Mouse (Mus musculus) layer of hippocampus, postnatal 14 days (tissue): ENCODE results near the gene Ccdc39. TPM values are rescaled to one million over a fixed set of nuclear protein-coding genes. Genes with fewer than 3 reads are reported as not detected.
A peak's percentile ranks its signal among the peaks of the same experiment; 100 is the strongest.

ENCODE experiments used
- DNase-seq, 2 experiments: peaks; one replicate each; pipeline ENCODE4 v3.0.0; 2021 to 2022; ENCODE audit warnings: low spot score in 2 of 2, mixed read lengths in 1 of 2
- long read RNA-seq, 2 experiments: library from polyadenylated mRNA; stranded (forward); transcript quantifications; one replicate each; pipeline ENCODE4 v2.0.0; 2021
- total RNA-seq, 2 experiments: library from RNA; stranded (reverse); gene quantifications; 2 replicates each; pipeline ENCODE4 v1.2.3; 2021

Gene Ccdc39
- total RNA-seq: 10 to 100 TPM; 26.8 to 32.8 TPM
- long read RNA-seq, experiment 1, partial matches to known transcripts: 1 of 3 reads
- long read RNA-seq, experiment 1, other reads (novel, unspliced or antisense): 2 of 3 reads
- long read RNA-seq, experiment 2, partial matches to known transcripts: 4 of 15 reads
- long read RNA-seq, experiment 2, other reads (novel, unspliced or antisense): 6 of 15 reads

DNA sequence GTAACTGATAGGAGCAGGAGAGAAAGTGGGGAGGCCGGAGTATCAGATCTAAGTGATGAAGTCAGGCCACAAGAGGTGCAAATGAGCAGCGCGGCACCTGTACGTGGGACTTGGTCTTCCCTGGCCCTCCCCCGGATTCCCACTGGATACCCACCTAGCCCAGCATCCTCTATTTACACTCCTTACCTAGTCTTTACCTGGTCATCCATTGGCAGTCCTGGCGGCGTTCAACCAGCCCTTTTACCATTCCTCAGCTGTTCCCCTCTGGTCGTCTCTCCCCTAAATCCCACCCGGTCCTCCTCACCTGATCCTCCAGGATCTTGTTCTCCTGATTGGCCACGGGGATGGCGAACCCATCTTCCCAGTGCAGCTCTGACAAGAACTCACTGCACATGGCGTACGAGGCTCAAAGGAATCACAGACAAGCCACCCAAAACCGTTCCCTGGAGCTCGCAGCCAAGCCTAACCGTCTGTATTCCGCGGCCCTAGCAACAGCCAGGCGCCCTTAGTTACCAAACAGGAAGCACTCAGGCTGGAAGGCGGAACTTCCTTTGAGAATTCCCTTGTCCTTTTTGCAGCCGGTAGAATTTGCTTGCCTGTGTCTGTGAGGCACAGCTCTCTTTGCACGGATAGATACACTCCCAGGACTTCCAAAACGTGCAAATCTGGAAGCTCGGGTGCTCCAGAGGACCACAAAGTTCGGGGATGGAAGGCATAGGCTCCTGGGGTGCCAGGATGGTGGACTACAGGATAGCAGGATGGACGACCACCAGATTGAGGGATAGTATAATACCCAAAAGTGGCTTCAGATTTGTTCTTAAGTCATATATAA lies at the start of gene Ccdc39:
Ccdc39 (minus strand) TSS at position 510 of the 832 bp plus-strand sequence.
- peak; percentile 65 to 88 for DNase-seq

DNA sequence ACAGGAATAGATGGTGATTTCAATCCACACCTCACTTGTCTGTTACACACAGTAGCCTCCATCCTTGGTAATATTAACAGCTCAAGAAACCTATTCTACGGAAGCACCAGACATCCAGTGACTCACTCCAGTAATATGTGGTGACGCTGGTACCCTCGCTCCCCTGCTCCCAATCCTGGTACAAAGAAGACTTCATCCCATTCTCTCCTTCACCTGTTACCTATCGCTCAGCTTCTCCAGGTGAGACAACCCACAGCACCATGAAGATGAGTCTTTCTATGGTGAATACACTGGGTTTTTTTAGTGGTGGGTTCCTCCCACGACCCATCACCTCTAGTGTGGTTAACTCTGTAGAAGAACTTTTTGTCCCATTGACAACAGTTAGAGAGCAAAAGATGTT lies 49.3 kb upstream of the Ccdc39 start:
- no peak for DNase-seq

DNA sequence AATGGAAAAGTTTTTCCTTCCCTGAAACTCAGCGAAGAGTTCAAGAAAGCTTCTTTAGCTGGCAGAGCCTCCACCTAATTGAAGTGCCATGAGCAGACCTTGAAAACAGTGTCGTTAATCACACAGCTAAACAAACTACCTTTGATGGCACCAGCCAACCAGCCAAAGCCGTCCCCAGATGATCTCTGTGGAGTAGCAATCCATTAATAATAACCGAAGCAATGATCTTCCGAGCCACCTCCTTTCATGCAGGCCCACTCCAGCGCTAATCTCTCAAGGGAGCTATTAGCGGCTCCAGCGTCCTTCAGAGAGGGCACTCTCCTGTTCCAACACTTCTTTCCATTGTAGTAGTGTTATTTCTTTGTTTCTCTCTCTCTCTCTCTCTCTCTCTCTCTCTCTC lies 43.3 kb upstream of the Ccdc39 start:
- no peak for DNase-seq

DNA sequence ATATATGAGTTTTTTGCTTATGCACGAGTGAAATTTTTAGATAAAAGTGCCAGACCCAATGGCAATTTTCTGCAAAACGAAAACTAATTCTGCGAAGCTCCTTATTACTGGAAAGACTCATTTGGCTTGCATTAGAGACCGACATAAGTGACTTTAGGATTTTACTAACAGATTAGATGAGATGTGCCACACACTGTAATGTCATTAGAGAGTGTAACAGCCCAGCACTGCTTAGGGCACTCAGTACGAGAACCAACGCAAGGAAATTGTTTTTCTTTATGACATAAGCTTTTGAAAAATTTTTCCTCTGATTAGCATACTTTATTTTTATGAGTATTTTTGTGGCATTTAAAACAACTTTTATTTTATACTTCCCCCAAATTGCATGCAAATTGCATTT lies 39.0 kb upstream of the Ccdc39 start:
- DNase-seq: no peak

DNA sequence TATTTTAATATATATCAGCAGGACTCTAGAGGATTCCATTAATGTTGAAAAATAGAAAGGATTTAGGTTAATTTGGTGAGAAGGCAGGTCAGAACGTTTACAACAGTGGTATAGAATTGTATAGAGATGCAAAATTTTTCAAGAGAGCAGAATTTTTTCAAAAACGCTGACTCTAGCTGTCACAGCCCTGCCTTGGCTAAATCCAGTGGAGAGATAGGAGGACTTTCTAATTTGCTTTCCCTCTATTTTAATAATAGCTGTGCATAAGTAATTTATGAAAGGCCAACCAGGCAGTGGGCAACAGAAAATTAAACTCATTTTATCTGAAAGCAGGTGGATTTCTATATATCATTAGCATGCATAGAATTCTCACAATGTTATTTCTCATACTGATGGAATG lies 38.6 kb upstream of the Ccdc39 start:
- DNase-seq: no peak

DNA sequence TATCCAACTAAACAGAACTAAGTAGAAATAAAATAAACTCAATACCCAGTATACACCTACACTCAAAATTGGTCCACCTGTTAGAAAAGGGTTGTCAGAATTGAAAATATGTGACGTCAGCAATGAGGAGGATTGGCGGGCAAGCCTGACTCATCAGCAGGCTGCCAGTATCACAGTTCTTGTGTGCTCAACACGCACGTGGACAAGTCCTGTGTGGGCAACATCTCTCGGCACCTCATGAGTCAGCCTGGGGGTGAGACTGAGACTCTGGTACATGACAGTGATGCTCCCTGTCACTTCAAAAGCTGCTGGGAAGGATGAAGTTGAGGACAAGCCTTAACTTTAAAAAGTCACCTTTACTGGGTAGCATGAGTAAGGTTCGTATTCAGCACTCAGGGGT lies 34.6 kb upstream of the Ccdc39 start:
- no peak for DNase-seq

DNA sequence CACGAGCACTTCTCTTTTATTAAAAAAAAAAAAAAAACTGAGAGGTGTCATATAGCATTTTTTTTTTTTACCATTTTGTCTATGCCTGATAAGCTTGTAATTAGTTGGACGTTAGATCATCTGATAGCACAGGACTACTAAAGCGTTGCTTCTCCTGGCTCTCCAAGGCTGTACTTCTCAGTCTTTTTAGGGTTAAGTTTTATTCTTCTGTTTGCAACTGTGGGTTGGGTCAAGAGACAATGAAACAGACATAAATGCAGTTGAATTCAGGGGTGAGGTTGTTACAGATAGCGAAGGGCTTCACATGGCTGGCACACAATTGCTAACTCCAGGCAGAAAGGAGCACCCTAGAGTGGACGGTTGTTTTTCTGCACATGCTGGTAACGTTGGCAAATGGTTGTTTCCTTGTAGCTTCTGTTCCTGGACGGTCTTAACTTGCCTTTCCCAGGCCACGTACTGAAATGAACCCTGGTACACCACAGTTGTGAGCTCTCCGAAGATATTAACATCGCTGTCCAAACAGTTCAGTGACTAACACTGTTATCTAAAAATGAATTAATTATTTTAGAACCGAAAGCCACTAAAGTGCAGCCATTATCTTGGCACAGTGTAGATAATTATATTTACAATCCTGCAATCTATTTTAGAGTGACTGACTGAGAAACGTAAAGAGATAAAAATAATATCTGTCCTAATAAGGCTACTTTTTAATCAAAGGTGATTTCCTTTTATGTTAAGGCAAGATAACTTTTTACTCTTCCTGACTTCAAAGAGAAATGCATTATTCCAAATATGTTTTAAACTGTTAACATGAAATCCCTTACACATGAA lies 30.6 kb upstream of the Ccdc39 start:
- DNase-seq: no peak

DNA sequence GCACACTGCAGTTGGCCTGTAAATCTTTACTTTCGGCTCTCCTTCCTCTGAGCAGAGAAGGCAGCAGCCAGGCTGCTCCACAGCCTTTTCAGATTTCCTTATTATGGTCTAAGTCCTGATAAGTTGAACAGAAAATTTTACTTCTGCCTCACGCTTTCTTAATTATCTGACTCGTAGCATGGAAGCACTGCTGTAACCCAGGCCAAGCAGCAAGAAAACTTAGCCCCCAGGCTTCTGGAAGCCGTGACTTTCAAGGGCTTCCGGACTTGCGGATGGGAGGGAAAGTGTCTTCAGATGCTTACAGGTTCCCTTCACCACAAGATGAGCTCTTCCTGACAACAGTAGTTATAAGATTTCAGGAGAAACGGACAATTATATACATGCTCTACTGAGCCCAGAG lies 29.7 kb upstream of the Ccdc39 start:
- DNase-seq: no peak

DNA sequence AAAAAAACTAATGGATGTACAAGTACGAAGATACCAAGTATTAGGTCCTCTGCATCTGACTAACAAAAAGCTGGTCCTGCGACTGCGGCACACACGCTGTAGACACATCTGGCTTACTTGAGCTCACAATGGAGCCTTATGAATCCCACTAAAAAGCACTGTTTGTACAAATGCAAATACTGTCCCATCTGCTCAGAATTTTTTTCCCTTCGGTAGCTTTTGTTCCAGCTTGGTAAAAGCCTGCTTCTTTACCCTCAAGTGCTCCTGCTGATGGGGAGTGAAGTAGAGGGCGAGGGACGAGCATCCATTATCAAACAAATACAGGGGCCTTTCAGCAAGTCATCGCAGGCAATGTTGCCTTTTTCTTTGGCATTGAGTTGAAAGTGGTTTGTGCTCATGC lies 29.3 kb upstream of the Ccdc39 start:
- DNase-seq: peak; percentile 11 to 32

DNA sequence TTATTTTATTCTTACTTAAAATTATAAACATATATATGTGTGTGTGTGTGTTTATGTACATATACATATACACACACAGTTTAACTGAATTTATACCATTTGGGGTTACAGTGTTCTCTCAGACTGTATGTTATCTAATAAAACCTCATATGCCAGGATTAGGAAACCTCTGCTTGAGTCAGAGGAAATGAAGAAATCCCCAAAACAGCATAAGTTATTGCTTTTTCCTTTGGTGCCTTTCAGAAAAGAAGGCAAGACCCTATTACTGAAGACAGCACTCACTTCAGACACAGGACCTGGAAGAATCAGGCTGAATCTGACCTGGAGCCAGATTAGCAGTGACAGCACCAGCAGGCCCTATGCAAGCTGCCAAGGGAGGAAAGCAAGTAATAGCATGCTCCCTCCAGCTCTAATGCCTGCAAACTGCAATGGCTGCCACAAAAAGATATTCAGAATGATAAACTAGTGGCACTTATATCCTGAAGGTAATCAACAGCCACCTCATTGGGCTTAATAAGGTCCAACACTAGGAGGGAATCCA lies 20.0 kb upstream of the Ccdc39 start:
- no peak for DNase-seq

DNA sequence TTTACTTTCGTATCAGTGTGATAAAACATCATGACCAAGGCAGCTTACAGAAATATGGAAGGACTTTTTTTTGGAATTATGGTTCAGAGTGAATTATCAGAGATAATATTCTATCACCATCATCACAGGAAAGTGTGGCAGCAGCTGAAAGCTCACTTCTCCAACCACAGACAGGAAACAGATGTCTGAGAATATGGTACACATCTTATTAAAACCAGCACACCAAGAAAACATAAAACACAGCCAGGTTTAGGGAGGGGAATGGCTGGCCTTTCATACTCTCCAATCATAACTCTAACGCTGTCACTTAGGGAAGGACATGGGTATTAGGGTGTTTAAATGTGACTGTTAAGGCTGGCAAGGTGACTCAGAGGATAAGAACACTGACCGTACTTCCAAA lies 14.8 kb upstream of the Ccdc39 start:
- DNase-seq: no peak

DNA sequence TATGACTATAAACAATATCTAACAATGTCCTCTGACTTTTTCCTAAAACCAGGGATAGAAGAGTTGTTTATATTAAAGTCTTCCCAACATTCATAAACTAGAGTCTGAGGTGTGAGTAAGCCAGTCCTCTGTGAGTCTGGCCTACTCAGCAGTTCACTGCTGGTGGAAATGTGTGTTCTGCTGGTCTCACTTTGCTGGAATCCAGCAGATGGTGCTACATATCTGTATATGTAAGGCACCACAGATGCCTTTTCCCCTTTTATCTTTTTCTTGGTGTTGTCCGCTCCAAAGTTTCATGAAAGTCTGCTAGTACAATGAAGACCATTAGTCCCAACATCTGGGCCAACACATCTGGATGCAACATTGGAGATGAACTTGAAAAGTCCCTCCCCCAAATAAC lies 9.0 kb upstream of the Ccdc39 start:
- peak; percentile 5 to 29 for DNase-seq

DNA sequence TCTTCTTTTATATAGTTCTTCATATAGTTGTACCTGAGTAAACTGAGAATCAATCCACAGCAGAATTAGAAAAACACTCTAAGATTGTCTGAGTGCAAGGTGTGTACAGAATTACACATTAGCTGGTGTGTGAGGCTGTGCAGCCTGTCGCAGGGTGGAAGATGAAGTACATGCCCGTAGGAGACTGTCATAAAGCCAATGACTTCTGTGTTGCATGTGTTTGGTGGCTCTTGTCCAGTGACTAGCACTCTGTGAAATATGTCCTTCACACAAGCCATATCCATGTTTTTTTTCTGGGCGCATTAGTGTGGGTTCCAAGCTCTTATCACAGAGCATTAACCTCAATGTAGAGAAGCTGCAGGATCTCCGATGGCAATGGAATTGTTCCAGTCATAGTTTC lies 6.7 kb upstream of the Ccdc39 start:
- DNase-seq: no peak

DNA sequence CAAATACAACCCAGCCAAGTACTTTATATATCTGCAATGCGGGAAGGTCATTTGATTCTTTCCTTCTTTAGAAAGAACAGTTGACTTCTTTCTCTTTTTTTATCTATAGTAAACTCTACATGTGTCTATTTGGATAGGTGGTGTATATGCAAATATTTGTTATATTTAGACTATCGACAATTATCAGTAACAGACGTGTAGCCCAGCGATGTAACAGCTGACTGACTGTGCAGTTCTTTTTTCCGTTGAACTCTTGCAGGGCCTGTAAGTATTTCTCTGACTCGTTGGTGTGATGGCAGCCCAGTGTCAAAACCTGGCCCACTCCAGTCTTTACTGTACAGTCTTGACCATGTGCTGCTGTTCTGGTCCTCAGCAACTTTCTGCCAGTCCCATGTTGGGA lies 2.5 kb upstream of the Ccdc39 start:
- DNase-seq: no peak

DNA sequence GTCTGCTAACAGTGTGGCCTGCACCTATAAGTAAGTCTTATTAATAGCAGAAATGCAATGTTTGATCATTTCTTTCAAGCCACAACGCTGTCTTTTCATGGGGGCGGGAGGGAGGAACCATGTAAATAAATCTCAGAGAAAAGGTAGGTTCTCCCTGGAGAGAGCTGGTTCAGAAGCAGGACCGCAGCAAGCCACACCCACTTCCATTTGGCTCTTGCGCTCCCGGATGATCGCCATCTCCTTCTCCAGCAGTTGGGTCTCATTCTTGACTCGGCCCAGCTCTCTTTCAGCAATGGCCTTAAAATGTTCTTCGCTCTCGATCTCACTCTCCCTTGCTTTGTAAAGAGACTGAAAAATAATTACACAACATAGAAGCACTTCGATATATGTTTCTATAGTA lies 5.2 kb downstream of the Ccdc39 start:
- DNase-seq: no peak

DNA sequence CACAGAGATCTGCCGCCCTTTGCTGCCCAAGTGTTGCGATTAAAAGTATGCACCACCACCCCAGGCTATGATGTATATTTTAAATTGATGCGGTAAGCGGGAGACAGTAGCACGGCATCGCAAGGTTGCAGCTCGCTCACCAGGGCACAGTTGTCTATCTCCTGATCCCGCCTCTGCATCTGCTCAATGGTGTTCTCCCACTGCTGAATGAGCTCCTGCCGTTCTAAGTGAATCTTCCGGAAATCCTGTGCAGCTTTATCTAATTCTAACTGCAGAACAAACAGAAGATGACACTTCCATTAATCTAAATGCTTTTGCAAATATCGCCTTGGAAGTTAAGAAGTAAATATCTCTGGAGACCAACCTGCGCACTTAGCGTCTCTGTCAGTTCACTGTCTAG lies 7.5 kb downstream of the Ccdc39 start:
- DNase-seq: no peak

DNA sequence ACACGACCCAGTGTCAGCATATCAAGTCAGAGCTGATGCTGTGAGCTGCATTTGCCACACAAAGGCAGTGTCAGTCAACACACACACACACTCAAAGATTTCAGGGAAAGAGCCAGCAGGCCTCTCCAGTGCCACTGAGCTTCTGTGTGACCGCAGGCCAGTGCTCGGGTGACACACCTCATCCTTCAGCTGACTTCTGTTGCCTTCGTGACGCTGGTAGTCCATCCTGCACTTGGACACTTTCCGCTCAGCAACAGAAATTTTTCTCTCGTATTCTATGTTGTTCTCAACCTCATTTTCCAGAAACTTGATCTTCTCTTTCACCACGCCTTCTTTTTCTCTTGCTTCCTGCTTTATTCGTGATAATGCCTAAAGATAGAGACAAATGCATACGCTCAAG lies 11.8 kb downstream of the Ccdc39 start:
- no peak for DNase-seq

DNA sequence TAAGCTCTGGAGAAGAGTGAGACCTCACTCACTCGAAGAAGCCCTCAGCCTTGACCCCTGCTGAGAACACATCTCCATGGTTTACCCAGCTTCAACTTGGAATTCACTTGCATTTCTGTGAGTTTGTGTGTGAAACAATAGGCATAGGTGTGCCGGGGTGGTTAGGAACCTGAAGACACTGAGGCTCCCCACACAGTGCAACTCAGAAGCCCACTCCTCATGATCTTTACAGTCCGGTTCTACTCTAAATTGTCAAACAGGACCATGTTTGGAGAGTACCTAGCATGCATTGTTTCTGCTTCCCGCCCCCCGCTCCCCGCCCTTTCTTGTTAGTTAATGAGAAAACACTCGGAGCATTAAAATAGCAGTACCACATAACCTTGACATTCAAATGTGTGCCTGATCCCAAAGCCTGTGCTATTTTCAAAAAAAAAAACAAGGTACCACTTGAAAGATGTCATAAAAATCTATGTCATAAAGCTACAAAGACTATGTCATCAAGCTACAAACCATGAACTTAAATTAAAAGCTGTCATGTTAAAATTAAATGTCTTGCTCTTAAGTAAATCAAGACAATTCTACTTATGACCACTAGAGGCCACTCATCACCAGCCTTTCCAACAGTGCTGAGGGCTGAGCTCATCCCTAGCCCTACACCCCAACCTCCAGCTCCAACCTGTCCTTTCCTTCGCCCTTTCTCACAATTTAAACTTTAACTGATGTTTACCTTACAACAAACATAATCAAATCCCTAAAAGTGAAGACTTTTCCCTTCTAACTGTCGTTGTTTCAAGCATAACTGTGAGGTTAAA lies 19.8 kb downstream of the Ccdc39 start:
- DNase-seq: peak in 1 of 2 experiments; percentile 55

DNA sequence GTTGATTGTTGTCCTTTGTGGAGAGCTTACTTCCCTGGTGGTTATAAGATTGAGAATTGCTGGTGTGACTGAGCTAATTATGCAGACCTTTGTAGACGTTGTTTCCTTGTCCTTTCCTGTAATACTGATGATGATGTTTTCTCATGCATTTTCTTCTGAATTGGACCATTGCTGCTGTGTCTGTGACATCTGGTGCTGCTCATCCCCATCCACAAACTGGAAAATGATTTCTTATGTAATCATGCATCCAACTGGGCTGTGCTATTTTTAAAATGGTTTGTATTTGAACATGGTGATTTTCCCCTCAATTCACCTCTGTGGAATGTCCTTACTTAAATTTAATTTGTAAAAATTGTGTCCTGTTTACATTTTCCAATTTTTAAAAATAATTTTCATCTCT lies 37.0 kb downstream of the Ccdc39 start:
- no peak for DNase-seq

DNA sequence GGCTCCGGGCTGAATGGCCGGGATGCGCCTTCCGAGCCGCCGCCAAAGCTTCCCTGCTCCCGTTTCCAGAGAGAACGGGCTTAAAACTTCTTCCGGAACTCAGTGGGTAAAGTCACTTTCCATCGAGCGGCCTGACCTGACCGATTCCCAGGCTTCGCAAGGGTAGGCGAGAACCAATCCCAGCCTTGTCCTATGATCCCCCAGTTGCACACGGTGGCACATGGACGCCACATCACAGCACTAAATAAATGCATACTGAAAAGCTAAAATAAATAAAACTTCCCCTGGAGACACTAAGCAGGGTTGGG lies 43.6 kb downstream of the Ccdc39 start:
- DNase-seq: peak in 1 of 2 experiments; percentile 23
